Mouse (Mus musculus): ENCODE data around the gene Gpc3.

GRCm38 (mm10) chrX:52558526-52558925 lies 55.2 kb downstream of the Gpc3 start:
- TF ChIP-seq CTCF (IDR thresholded peaks at IDR 0.05; ENCODE audit: borderline replicate concordance, insufficient read depth, low read depth, low read length), result no peak
- TF ChIP-seq POLR2A (IDR thresholded peaks at IDR 0.05; ENCODE audit: borderline replicate concordance, insufficient read depth, low read length), result no peak

Data from cerebellum, adult 2 months (tissue).